Mouse (Mus musculus) megakaryocyte, embryonic 14.5 days (primary cell): ENCODE data around the gene Auts2.

Experiments
- FLI1 ChIP-seq: IDR thresholded peaks from 2 replicates; pipeline ENCODE4 v1.6.1; 2012; ENCODE audit warnings: low read length, inconsistent platforms, mixed read lengths
- GATA1 ChIP-seq: IDR thresholded peaks from 3 replicates; pipeline ENCODE4 v1.6.1; 2012; ENCODE audit warnings: mixed read lengths, low read length, inconsistent platforms, borderline replicate concordance

DNA sequence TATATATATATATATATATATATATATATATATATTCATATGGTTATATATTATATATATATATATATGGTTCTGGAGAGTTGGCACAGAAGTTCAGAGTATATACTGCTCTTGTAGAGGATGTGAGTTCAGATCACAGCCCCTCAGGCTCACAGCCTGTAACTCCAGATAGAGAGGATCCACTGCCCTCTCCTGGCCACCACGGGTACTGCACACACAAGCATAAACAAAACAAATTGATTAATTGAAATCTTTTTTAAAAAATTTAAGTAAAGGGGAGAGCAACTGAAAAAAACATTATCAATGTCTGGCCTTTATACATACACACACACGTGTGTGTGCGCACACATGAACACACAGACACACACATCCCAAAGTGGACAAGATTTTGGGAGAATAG, 1120.4 kb downstream of the Auts2 start:
- TF ChIP-seq GATA1, result no peak
- TF ChIP-seq FLI1, result no peak
